In genomic region chr13:100805776-100806175, GRCm38 (mm10) we compare ENCODE assay signal across 21 mouse cellular contexts.
"Had no signal": no experiment of that assay in that cellular context is flagged by ENCODE, and none has a peak within 500 bp of the region (broad histone marks: within the 10 kb centered on the region; RNA-seq: fewer than 3 reads in every experiment).

No protein-coding gene starts in this region.

- H3K9ac ChIP-seq: kidney, embryonic 15.5 days; limb, embryonic 13.5 days; liver, embryonic 12.5 days; liver, embryonic 15.5 days; midbrain, embryonic 15.5 days; neural tube, embryonic 13.5 days; stomach, embryonic 15.5 days had no signal

- ATAC-seq: intestine, postnatal 0 days; liver, embryonic 12.5 days; midbrain, embryonic 15.5 days had no signal

- H3K9me3 ChIP-seq: kidney, embryonic 15.5 days; limb, embryonic 10.5 days; limb, embryonic 13.5 days; liver, embryonic 12.5 days; liver, embryonic 15.5 days; midbrain, embryonic 15.5 days; neural tube, embryonic 13.5 days; stomach, embryonic 15.5 days had no signal

- H3K4me3 ChIP-seq: kidney, embryonic 15.5 days; limb, embryonic 10.5 days; limb, embryonic 13.5 days; liver, embryonic 12.5 days; liver, embryonic 15.5 days; midbrain, embryonic 15.5 days; neural tube, embryonic 13.5 days; stomach, embryonic 15.5 days had no signal

- H3K27ac ChIP-seq: kidney, embryonic 15.5 days; limb, embryonic 10.5 days; limb, embryonic 13.5 days; liver, embryonic 12.5 days; liver, embryonic 15.5 days; midbrain, embryonic 15.5 days; neural tube, embryonic 13.5 days; stomach, embryonic 15.5 days had no signal

- DNase-seq: kidney, adult 8-10 months; kidney, postnatal 14 days; kidney, postnatal 4 days; layer of hippocampus, adult 9-11 months; liver; lung, adult 2 months; lung, postnatal 14 days; lung, postnatal 4 days; retina, postnatal 1 day; right cerebral cortex, postnatal 25 days; spleen, adult 18-20 months had no signal

- H3K27me3 ChIP-seq: kidney, embryonic 15.5 days; limb, embryonic 13.5 days; liver, embryonic 12.5 days; liver, embryonic 15.5 days; midbrain, embryonic 15.5 days; neural tube, embryonic 13.5 days; stomach, embryonic 15.5 days had no signal

- H3K4me1 ChIP-seq: kidney, embryonic 15.5 days; limb, embryonic 10.5 days; limb, embryonic 13.5 days; liver, embryonic 12.5 days; liver, embryonic 15.5 days; midbrain, embryonic 15.5 days; neural tube, embryonic 13.5 days; stomach, embryonic 15.5 days had no signal

- H3K4me2 ChIP-seq: kidney, embryonic 15.5 days; limb, embryonic 13.5 days; liver, embryonic 12.5 days; liver, embryonic 15.5 days; midbrain, embryonic 11.5 days; midbrain, embryonic 15.5 days; neural tube, embryonic 13.5 days; stomach, embryonic 15.5 days had no signal
